Mouse (Mus musculus) adrenal gland, postnatal 25 days (tissue): Measurements from ENCODE around the gene Gm13124. TPM values are rescaled to one million over a fixed set of nuclear protein-coding genes. Genes with fewer than 3 reads are reported as not detected.
"Not testable (repeated sequence)": the region's sequence is repeated elsewhere in the genome, so short reads cannot be mapped to it uniquely, and the experiment has no call there.

ENCODE experiments used
- DNase-seq: peaks from one replicate; pipeline ENCODE4 v3.0.0; 2021; ENCODE audit warnings: mixed read lengths
- long read RNA-seq: library from polyadenylated mRNA; stranded (forward); transcript quantifications from one replicate; pipeline ENCODE4 v2.0.0, GENCODE M21; 2021
- total RNA-seq: library from RNA; stranded (reverse); gene quantifications from 2 replicates; pipeline ENCODE4 v1.2.3, GENCODE M21; 2021

Gene Gm13124
- total RNA-seq: not detected in 2 replicates
- long read RNA-seq: 0 reads

- DNase-seq: no peak
Measured at GRCm38 (mm10) chr4:144565034-144565433, at the start of gene Gm13124. Gm13124 (minus strand) TSS chr4:144565134.

GRCm38 (mm10) chr4:144614586-144614985, 49.7 kb upstream of the Gm13124 start:
- no peak for DNase-seq

DNA sequence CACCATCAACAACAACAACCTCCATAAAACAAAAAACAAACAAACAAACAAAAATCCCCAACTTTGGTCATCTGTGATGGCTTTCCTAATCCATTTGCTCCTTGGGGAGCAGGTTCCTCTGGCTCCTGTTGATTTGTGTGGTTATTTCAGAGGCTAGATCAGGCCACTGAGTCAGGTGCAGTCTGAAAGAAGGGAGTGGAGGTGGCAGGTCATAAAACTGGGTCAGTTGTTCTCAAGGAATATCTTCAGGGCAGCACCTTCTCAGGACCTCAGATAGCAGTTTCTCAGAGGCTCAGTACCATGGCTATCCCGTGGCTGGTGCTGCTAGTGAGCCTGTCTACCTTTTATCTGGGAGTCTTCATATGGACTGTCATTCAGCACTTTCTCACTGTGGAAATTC, 48.5 kb upstream of the Gm13124 start, which contains the start of gene Aadacl4:
Aadacl4 (plus strand) TSS at position 301 of the 400 bp plus-strand sequence.
- no peak for DNase-seq

DNA sequence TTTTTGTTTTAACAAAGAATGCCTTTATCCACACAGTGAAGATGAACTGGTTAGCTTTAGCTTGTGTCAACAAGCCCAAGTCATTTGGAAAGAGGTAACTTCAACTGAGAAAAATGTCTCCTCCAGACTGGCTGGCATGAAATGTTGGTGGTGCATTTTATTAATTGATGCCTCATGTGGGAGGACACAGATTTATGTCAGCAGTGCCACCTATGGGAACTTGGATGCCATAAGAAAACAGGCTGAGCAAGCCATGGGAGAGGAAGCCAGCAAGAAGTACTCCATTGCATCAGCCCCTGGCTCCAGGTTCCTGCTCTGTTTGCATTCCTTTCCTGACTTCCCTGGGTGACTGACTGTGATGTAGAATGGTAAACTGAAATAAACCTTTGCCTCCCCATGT, 27.9 kb upstream of the Gm13124 start:
- no peak for DNase-seq

- DNase-seq: not testable (repeated sequence)
Measured at GRCm38 (mm10) chr4:144586207-144586606, 21.3 kb upstream of the Gm13124 start.

DNA sequence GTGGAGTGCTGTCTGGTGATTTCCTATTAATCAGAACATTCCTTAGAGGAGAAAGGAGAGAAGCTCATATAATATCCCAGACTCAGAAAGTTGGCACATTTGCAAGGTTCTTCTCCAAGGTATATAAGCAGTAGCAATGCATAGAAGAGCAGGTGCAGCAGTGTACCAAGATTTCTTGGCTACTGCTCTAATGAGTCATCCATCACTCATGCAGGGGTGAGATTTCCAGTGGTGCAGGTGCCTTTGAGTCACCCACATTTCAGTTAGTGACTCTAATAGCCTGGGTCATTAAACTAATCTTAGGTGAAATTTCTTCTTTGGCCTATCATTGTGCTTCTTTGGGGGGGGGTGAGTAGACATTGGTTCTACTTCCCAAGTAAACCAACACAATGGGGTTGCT, 2.8 kb upstream of the Gm13124 start:
- no peak for DNase-seq

GRCm38 (mm10) chr4:144561205-144561604, 3.7 kb downstream of the Gm13124 start:
- DNase-seq: no peak

- DNase-seq: no peak
Measured at GRCm38 (mm10) chr4:144559792-144560191, 5.1 kb downstream of the Gm13124 start.

DNA sequence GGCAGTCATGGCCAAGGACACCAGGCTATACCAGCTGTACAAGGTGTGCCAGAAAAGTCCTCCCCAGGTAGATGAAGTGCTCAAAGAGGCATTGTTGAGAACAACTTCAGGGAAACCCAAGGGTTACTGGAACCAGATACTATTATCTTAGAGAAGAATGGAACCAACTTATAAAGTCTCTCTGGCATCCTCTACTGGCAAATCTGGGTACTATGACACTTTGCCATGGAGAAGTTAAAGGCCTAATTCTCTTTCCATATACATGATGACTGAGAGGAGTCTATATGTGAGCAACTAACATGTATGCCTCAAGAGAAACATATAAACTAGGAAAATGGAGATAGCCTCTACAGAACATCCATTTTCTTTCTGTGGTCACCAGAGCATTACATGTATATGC, 13.8 kb downstream of the Gm13124 start:
- DNase-seq: no peak

- not testable (repeated sequence) for DNase-seq
Measured at GRCm38 (mm10) chr4:144545339-144545738, 19.6 kb downstream of the Gm13124 start.

GRCm38 (mm10) chr4:144544689-144545088, 20.2 kb downstream of the Gm13124 start:
- DNase-seq: no peak

DNA sequence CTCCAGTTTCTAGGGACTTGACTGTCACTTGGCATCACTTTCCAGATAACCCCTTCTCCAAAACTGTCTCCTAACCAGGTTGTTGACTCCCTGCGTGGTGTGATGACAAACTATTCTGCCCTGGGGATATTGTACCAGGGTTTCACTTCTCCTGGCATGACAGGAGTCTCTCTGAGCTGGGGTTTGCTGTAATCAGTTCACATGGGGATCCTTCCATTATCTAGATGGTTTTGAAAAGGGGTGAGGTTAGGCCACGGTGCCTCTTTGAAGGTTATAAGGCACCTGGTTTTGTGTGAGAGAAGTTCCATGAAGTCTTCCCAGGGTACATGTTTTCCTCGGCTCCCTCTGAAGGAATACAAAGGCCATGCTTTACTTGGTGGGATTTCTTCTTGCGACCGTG, 45.4 kb downstream of the Gm13124 start, which contains the start of gene 9430007A20Rik:
9430007A20Rik (plus strand) TSS at position 301 of the 400 bp plus-strand sequence.
- no peak for DNase-seq

- no peak for DNase-seq
Measured at GRCm38 (mm10) chr4:144506518-144506917, 58.4 kb downstream of the Gm13124 start.

Other genes starting within 250 kb of the Gm13124 start
- gene Gm13128, start 234.9 kb downstream of the Gm13124 start, total RNA-seq: not detected in 2 replicates
- not detected in 2 replicates for gene Gm13119, start 207.2 kb downstream of the Gm13124 start, total RNA-seq
- gene Pramef20, start 187.2 kb downstream of the Gm13124 start, total RNA-seq: not detected in 2 replicates
- not detected in 2 replicates for gene Pramef12, start 156.7 kb downstream of the Gm13124 start, total RNA-seq
- not detected in 2 replicates for gene 1700012P22Rik, start 126.4 kb downstream of the Gm13124 start, total RNA-seq
- gene Gm9944, start 111.8 kb downstream of the Gm13124 start, total RNA-seq: not detected in 2 replicates
- gene Aadacl3, start 101.4 kb downstream of the Gm13124 start, total RNA-seq: not detected in 2 replicates
- not detected in 2 replicates for gene 9430007A20Rik, start 45.3 kb downstream of the Gm13124 start, total RNA-seq
- not detected in 2 replicates for gene Aadacl4, start 48.6 kb upstream of the Gm13124 start, total RNA-seq
- gene Gm436, start 121.2 kb upstream of the Gm13124 start, total RNA-seq: not detected in 2 replicates
- gene Gm13178, start 156.3 kb upstream of the Gm13124 start, total RNA-seq: 0.43 TPM in 1 of 2 replicates, not detected in the other
- gene Gm438, start 221.4 kb upstream of the Gm13124 start, total RNA-seq: not detected in 2 replicates